17 mouse cellular contexts compared by ENCODE assay signal in the genomic region with DNA sequence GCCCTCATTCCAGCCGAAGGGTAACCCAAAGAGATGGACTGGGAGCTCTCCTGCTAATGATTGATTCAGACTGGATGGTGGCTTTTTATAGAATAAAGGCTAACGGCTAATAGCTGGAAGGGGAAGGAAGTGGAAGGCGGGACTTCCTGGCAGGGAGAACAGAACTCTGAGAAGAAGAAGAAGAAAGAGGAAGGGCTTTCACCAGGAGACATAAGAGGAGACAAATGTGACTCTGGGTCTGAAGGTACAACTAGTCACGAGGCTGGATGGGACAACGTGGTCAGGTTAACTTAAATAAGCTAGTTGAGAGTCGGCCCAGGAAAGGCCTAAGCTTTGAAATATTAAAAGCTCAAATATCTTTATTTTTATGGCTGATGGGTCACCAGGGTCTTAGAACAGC.
A peak's percentile ranks its signal among the peaks of the same experiment; 100 is the strongest.
DNase-seq lines count a peak whose midpoint lies in the region; ATAC-seq and TF ChIP-seq lines count a peak whose summit lies in the region.
"Had no signal": no experiment of that assay in that cellular context is flagged by ENCODE, and none has a peak within 500 bp of the region (broad histone marks: within the 10 kb centered on the region; RNA-seq: fewer than 3 reads in every experiment).

No protein-coding gene starts in this region.

- H3K4me3 ChIP-seq in liver, postnatal 0 days (ENCODE audit: low read depth, low read length) = no peak overlapping the region
- no peak overlapping the region for H3K4me3 ChIP-seq in liver, embryonic 11.5 days (ENCODE audit: low read depth, low read length)
- H3K4me3 ChIP-seq in CH12.LX (replicated peaks in 1 of 3; ENCODE audit: low read depth in 2 of 3, low read length in 2 of 3, poor library complexity in 1 of 3) = no peak overlapping the region
- H3K4me3 ChIP-seq in bone marrow, adult 2 months (replicated peaks; ENCODE audit: control insufficient read depth, low read depth, low read length) = no peak overlapping the region
- H3K4me3 ChIP-seq in megakaryocyte, embryonic 14.5 days (replicated peaks) = peak overlapping the region; percentile 38
- H3K4me3 ChIP-seq in left cerebral cortex, adult 2 months = no peak overlapping the region
- H3K4me3 ChIP-seq: forebrain, embryonic 13.5 days; heart, adult 2 months; midbrain, embryonic 15.5 days had no signal

- H3K9ac ChIP-seq in liver, postnatal 0 days (replicated peaks) = no peak overlapping the region
- H3K9ac ChIP-seq in liver, embryonic 11.5 days (ENCODE audit: low read depth, low read length) = no peak overlapping the region
- no peak overlapping the region for H3K9ac ChIP-seq in CH12.LX (ENCODE audit: insufficient read depth, low read depth)
- H3K9ac ChIP-seq: forebrain, embryonic 13.5 days; hindbrain, embryonic 14.5 days; midbrain, embryonic 15.5 days had no signal

- whole genome bisulfite sequencing in liver, postnatal 0 days (ENCODE audit: insufficient replicate concordance) = 28% methylated on average over 6 of the region's 6 CpGs
- WGBS in liver, embryonic 11.5 days = 54% methylated on average over 6 of the region's 6 CpGs
- 5% methylated on average over 6 of the region's 6 CpGs for WGBS in bone marrow, adult 2 months

- no peaks in the 10 kb centered on the region for H3K27me3 ChIP-seq in liver, postnatal 0 days (ENCODE audit: insufficient read depth, low read length)
- H3K27me3 ChIP-seq in liver, embryonic 11.5 days (replicated peaks; ENCODE audit: control insufficient read depth, insufficient read depth, low read length) = no peaks in the 10 kb centered on the region
- no peaks in the 10 kb centered on the region for H3K27me3 ChIP-seq in CH12.LX (replicated peaks)
- H3K27me3 ChIP-seq in megakaryocyte, embryonic 14.5 days (replicated peaks) = no peaks in the 10 kb centered on the region
- H3K27me3 ChIP-seq: forebrain, embryonic 13.5 days; midbrain, embryonic 15.5 days had no signal

- H3K36me3 ChIP-seq in liver, postnatal 0 days (replicated peaks; ENCODE audit: insufficient read depth, low read length) = no peaks in the 10 kb centered on the region
- H3K36me3 ChIP-seq in liver, embryonic 11.5 days (ENCODE audit: control insufficient read depth, insufficient read depth, low read length) = no peaks in the 10 kb centered on the region
- no peaks in the 10 kb centered on the region for H3K36me3 ChIP-seq in CH12.LX (replicated peaks in 1 of 2; ENCODE audit: control insufficient read depth in 1 of 2, insufficient read depth in 1 of 2, low read length in 1 of 2)
- peaks cover 1% of the 10 kb centered on the region for H3K36me3 ChIP-seq in megakaryocyte, embryonic 14.5 days (replicated peaks; ENCODE audit: low read length)
- H3K36me3 ChIP-seq: midbrain, embryonic 15.5 days had no signal

- peak overlapping the region; percentile 49 for H3K27ac ChIP-seq in liver, postnatal 0 days (ENCODE audit: low read depth)
- H3K27ac ChIP-seq in liver, embryonic 11.5 days (ENCODE audit: low read depth, low read length) = no peak overlapping the region
- no peak overlapping the region for H3K27ac ChIP-seq in CH12.LX (ENCODE audit: insufficient read depth, low read depth)
- H3K27ac ChIP-seq in bone marrow, adult 2 months (ENCODE audit: control insufficient read depth, insufficient read depth, low read depth, low read length, poor library complexity) = peak overlapping the region; percentile 8; the same call in 1 of the 2 replicates
- H3K27ac ChIP-seq in left cerebral cortex, adult 2 months = no peak overlapping the region
- H3K27ac ChIP-seq: forebrain, embryonic 13.5 days; heart, adult 2 months; hindbrain, embryonic 14.5 days; midbrain, embryonic 15.5 days had no signal

- no peak for TF ChIP-seq CTCF in liver, postnatal 0 days (IDR thresholded peaks at IDR 0.05; ENCODE audit: low read depth)
- no peak for TF ChIP-seq CTCF in CH12.LX (conservative IDR thresholded peaks at IDR 0.05 in 1 of 2, IDR thresholded peaks at IDR 0.05 in 1 of 2; ENCODE audit: low read depth in 2 of 2, low read length in 2 of 2)
- TF ChIP-seq CTCF in bone marrow, adult 2 months (IDR thresholded peaks at IDR 0.05; ENCODE audit: control insufficient read depth, insufficient read depth, low read length) = no peak
- TF ChIP-seq CTCF in left cerebral cortex, adult 2 months (IDR thresholded peaks at IDR 0.05) = no peak

- no peak for ATAC-seq in liver, postnatal 0 days
- no peak for ATAC-seq in liver, embryonic 11.5 days (replicated peaks; ENCODE audit: low FRiP score)
- ATAC-seq: forebrain, embryonic 13.5 days; midbrain, embryonic 15.5 days had no signal

- dilution Hi-C loops in CH12.LX (cut with MboI; ENCODE audit: extremely low pct_ligation_motif_present, extremely low pct_unique_long_range_greater_than_20kb, low sequenced_read_pairs) = no loop called here

- 0 out of 2 replicates have a peak overlapping the region, but pooled peaks have one; percentile 11 for H3K4me2 ChIP-seq in liver, postnatal 0 days (ENCODE audit: low read depth, low read length)
- H3K4me2 ChIP-seq in liver, embryonic 11.5 days = no peak overlapping the region; the same call in 1 of the 2 replicates
- H3K4me2 ChIP-seq in CH12.LX (ENCODE audit: insufficient read depth, low read depth, poor library complexity, severe bottlenecking) = no peak overlapping the region
- H3K4me2 ChIP-seq: forebrain, embryonic 13.5 days; hindbrain, embryonic 14.5 days; midbrain, embryonic 15.5 days had no signal

- no peak for TF ChIP-seq EP300 in liver, postnatal 0 days (IDR thresholded peaks at IDR 0.05; ENCODE audit: low read depth)
- TF ChIP-seq EP300 in CH12.LX (IDR thresholded peaks at IDR 0.05; ENCODE audit: low read length) = no peak

- intact Hi-C loops in left cerebral cortex, adult 2 months (cut with DNase I) = no loop called here

- H3K9me3 ChIP-seq in liver, postnatal 0 days (ENCODE audit: low read length) = no peaks in the 10 kb centered on the region
- no peaks in the 10 kb centered on the region for H3K9me3 ChIP-seq in liver, embryonic 11.5 days (ENCODE audit: control insufficient read depth, low read length)
- H3K9me3 ChIP-seq in CH12.LX (replicated peaks; ENCODE audit: low read length) = no peaks in the 10 kb centered on the region
- H3K9me3 ChIP-seq in megakaryocyte, embryonic 14.5 days = no peaks in the 10 kb centered on the region
- H3K9me3 ChIP-seq: forebrain, embryonic 13.5 days; midbrain, embryonic 15.5 days had no signal

- peak; percentile 23 for DNase-seq in liver, postnatal 0 days
- DNase-seq in liver, embryonic 11.5 days (ENCODE audit: low spot score) = no peak
- DNase-seq in CH12.LX (ENCODE audit: extremely low read depth) = peak; percentile 21
- DNase-seq in ovary, postnatal 36 days (ENCODE audit: low spot score) = no peak
- no peak for DNase-seq in left cerebral cortex, adult 2 months (ENCODE audit: extremely low spot score in 1 of 2, low spot score in 2 of 2)
- DNase-seq: adrenal gland, adult 2 months; cerebellum, adult 8-10 months; heart, postnatal 10 days; kidney, adult 11 months; right cerebral cortex, postnatal 4 days; thymus, postnatal 36 days had no signal

- no peak for TF ChIP-seq RAD21 in CH12.LX (IDR thresholded peaks at IDR 0.05; ENCODE audit: low read depth, low read length)

- peaks cover 23% of the 10 kb centered on the region for H3K4me1 ChIP-seq in liver, postnatal 0 days (ENCODE audit: insufficient read depth)
- peaks cover 17% of the 10 kb centered on the region for H3K4me1 ChIP-seq in liver, embryonic 11.5 days (replicated peaks; ENCODE audit: control insufficient read depth, insufficient read depth, low read length)
- H3K4me1 ChIP-seq in CH12.LX (ENCODE audit: control insufficient read depth in 1 of 2, insufficient read depth in 2 of 2) = peaks cover 0 to 24% of the 10 kb centered on the region in 2 experiments; a peak in 2 of 4 replicates
- peaks cover 6% of the 10 kb centered on the region for H3K4me1 ChIP-seq in bone marrow, adult 2 months (ENCODE audit: control insufficient read depth, insufficient read depth, low read length)
- H3K4me1 ChIP-seq in megakaryocyte, embryonic 14.5 days = peaks cover 93% of the 10 kb centered on the region

- no peaks in the 10 kb centered on the region for H3K79me2 ChIP-seq in CH12.LX (replicated peaks; ENCODE audit: control insufficient read depth, extremely low read depth, insufficient read depth, poor library complexity, severe bottlenecking)

- no peak for TF ChIP-seq POLR2A in CH12.LX (IDR thresholded peaks at IDR 0.05; ENCODE audit: low read depth, low read length)
- no peak for TF ChIP-seq POLR2A in bone marrow, adult 2 months (IDR thresholded peaks at IDR 0.05; ENCODE audit: borderline replicate concordance, control insufficient read depth, low read depth, low read length)

- in situ Hi-C loops in CH12.LX (cut with MboI; ENCODE audit: low pct_ligation_motif_present, low pct_unique_long_range_greater_than_20kb, low sequenced_read_pairs) = no loop called here

TF ChIP-seq in CH12.LX, 34 proteins besides CTCF, POLR2A, EP300 and RAD21:
- TF ChIP-seq USF1 (IDR thresholded peaks at IDR 0.05; ENCODE audit: low read depth, low read length) = no peak
- TF ChIP-seq USF2 (conservative IDR thresholded peaks at IDR 0.05; ENCODE audit: low read depth, low read length) = no peak
- TF ChIP-seq ZNF384 (IDR thresholded peaks at IDR 0.05; ENCODE audit: low read depth, low read length) = no peak
- TF ChIP-seq BHLHE40 (IDR thresholded peaks at IDR 0.05; ENCODE audit: low read depth, low read length) = no peak
- TF ChIP-seq RCOR1 (conservative IDR thresholded peaks at IDR 0.05; ENCODE audit: low read depth, low read length) = no peak
- no peak for TF ChIP-seq GABPA (IDR thresholded peaks at IDR 0.05; ENCODE audit: insufficient replicate concordance, low read depth, low read length)
- no peak for TF ChIP-seq CHD1 (IDR thresholded peaks at IDR 0.05; ENCODE audit: low read depth, low read length)
- TF ChIP-seq HCFC1 (IDR thresholded peaks at IDR 0.05; ENCODE audit: low read depth, low read length) = no peak
- TF ChIP-seq PAX5 (IDR thresholded peaks at IDR 0.05; ENCODE audit: low read length) = no peak
TF ChIP-seq in CH12.LX: peak in this region for 0.

Comparison
In these comparisons a context has a peak if more than half of its experiments do, and no peak if none do; other contexts are left out.
1. DNase-seq: peak in liver, postnatal 0 days (single experiment) and CH12.LX (single experiment); none in liver, embryonic 11.5 days (single experiment), ovary, postnatal 36 days (single experiment) and left cerebral cortex, adult 2 months (0 of 2).
2. H3K27ac ChIP-seq: peak in liver, postnatal 0 days (single experiment) and bone marrow, adult 2 months (single experiment); none in liver, embryonic 11.5 days (single experiment), CH12.LX (single experiment) and left cerebral cortex, adult 2 months (single experiment).